Mouse (Mus musculus) kidney, adult 2 months (tissue): ENCODE results near the gene Clcf1.
"Not testable (repeated sequence)": the region's sequence is repeated elsewhere in the genome, so short reads cannot be mapped to it uniquely, and the experiment has no call there.

Experiments used
- CTCF ChIP-seq: fragments of 200-500 bp; conservative IDR thresholded peaks from 2 replicates; pipeline ENCODE4 v1.5.1; 2011; ENCODE audit warnings: low read depth, mild to moderate bottlenecking, control low read depth, low read length, moderate library complexity, mixed read lengths; ENCODE audit not compliant: insufficient read depth, insufficient read length
- POLR2A ChIP-seq: fragments of 200-500 bp; IDR thresholded peaks from one replicate; pipeline ENCODE4 v1.6.1; 2011; ENCODE audit warnings: low read depth, low read length, control low read depth

- TF ChIP-seq CTCF, POLR2A: not testable (repeated sequence)
Observed at GRCm38 (mm10) chr19:4248683-4249082, 34.6 kb downstream of the Clcf1 start.
